Comparison of ENCODE assay signal across 15 mouse cellular contexts in genomic region chr4:95877436-95877835, GRCm38 (mm10).
"Had no signal": no experiment of that assay in that cellular context is flagged by ENCODE, and none has a peak within 500 bp of the region (broad histone marks: within the 10 kb centered on the region; RNA-seq: fewer than 3 reads in every experiment).

No protein-coding gene starts in this region.

- H3K4me1 ChIP-seq: liver, embryonic 12.5 days; neural tube, embryonic 15.5 days had no signal

- H3K36me3 ChIP-seq: limb, embryonic 15.5 days; liver, embryonic 12.5 days; midbrain, embryonic 10.5 days; neural tube, embryonic 15.5 days had no signal

- H3K27ac ChIP-seq: kidney, postnatal 0 days; limb, embryonic 15.5 days; liver, embryonic 12.5 days; midbrain, embryonic 10.5 days; neural tube, embryonic 15.5 days; stomach, postnatal 0 days had no signal

- H3K4me3 ChIP-seq: limb, embryonic 15.5 days; liver, embryonic 12.5 days; midbrain, embryonic 10.5 days; myocyte; neural tube, embryonic 15.5 days had no signal

- H3K9me3 ChIP-seq: limb, embryonic 15.5 days; liver, embryonic 12.5 days; midbrain, embryonic 10.5 days; neural tube, embryonic 15.5 days had no signal

- H3K27me3 ChIP-seq: limb, embryonic 15.5 days; liver, embryonic 12.5 days; neural tube, embryonic 15.5 days had no signal

- ATAC-seq: liver, embryonic 12.5 days had no signal

- DNase-seq: kidney, adult 8-10 months; kidney, postnatal 36 days; layer of hippocampus, adult 9-11 months; layer of hippocampus, postnatal 36 days; lung, postnatal 36 days; midbrain, embryonic 14.5 days; right cerebral cortex, adult 18-20 months; thymus, postnatal 4 days had no signal

- H3K9ac ChIP-seq: limb, embryonic 15.5 days; liver, embryonic 12.5 days; neural tube, embryonic 15.5 days had no signal

- H3K4me2 ChIP-seq: limb, embryonic 15.5 days; liver, embryonic 12.5 days; neural tube, embryonic 15.5 days had no signal
